Mouse (Mus musculus) retina, postnatal 1 day (tissue): Measurements from ENCODE around the gene Vps16.
A peak's percentile ranks its signal among the peaks of the same experiment; 100 is the strongest.

Source experiments
- DNase-seq: peaks from one replicate; pipeline ENCODE4 v3.0.0-alpha.2; 2012

Vps16 gene

GRCm38 (mm10) chr2:130423397-130424125 lies 578 bp upstream of the Vps16 start:
- peak; percentile 89 for DNase-seq

- DNase-seq: peak; percentile 26
These were observed 973 bp downstream of the Vps16 start for GRCm38 (mm10) chr2:130425112-130425511.

GRCm38 (mm10) chr2:130429851-130430250 lies 5.7 kb downstream of the Vps16 start:
- no peak for DNase-seq

GRCm38 (mm10) chr2:130430484-130430883 lies 6.3 kb downstream of the Vps16 start:
- DNase-seq: no peak

- DNase-seq: no peak
These were observed 8.0 kb downstream of the Vps16 start for GRCm38 (mm10) chr2:130432157-130432556.

GRCm38 (mm10) chr2:130433152-130433551 lies 9.0 kb downstream of the Vps16 start:
- DNase-seq: peak; percentile 81

- no peak for DNase-seq
These were observed 12.6 kb downstream of the Vps16 start for GRCm38 (mm10) chr2:130436769-130437168.

- DNase-seq: no peak
These were observed 14.7 kb downstream of the Vps16 start for GRCm38 (mm10) chr2:130438861-130439260.

GRCm38 (mm10) chr2:130439840-130440480 lies 15.8 kb downstream of the Vps16 start:
- DNase-seq: no peak

- no peak for DNase-seq
These were observed 18.0 kb downstream of the Vps16 start for GRCm38 (mm10) chr2:130442162-130442561.

- no peak for DNase-seq
These were observed 24.3 kb downstream of the Vps16 start for GRCm38 (mm10) chr2:130448449-130448848.

GRCm38 (mm10) chr2:130449021-130449793 lies 25.1 kb downstream of the Vps16 start:
- peak; percentile 35 for DNase-seq

- DNase-seq: peak; percentile 95
These were observed 25.8 kb downstream of the Vps16 start, which contains the start of gene Ptpra for GRCm38 (mm10) chr2:130449794-130450433. Gene Ptpra (plus strand): TSS chr2:130450278.

- no peak for DNase-seq
These were observed 26.3 kb downstream of the Vps16 start for GRCm38 (mm10) chr2:130450434-130450796.

GRCm38 (mm10) chr2:130451086-130451726 lies 27.1 kb downstream of the Vps16 start:
- no peak for DNase-seq

- DNase-seq: no peak
These were observed 27.6 kb downstream of the Vps16 start for GRCm38 (mm10) chr2:130451727-130452090.

- no peak for DNase-seq
These were observed 28.1 kb downstream of the Vps16 start for GRCm38 (mm10) chr2:130452266-130452665.

GRCm38 (mm10) chr2:130453421-130453820 lies 29.3 kb downstream of the Vps16 start:
- no peak for DNase-seq

- no peak for DNase-seq
These were observed 30.7 kb downstream of the Vps16 start for GRCm38 (mm10) chr2:130454748-130455370.

GRCm38 (mm10) chr2:130457871-130458270 lies 33.7 kb downstream of the Vps16 start:
- no peak for DNase-seq

- DNase-seq: no peak
These were observed 35.4 kb downstream of the Vps16 start for GRCm38 (mm10) chr2:130459576-130459975.
